Mouse (Mus musculus) right cerebral cortex, adult 18-20 months (tissue): ENCODE results near the gene Creg1.
A peak's percentile ranks its signal among the peaks of the same experiment; 100 is the strongest.
"Not testable (repeated sequence)": the region's sequence is repeated elsewhere in the genome, so short reads cannot be mapped to it uniquely, and the experiment has no call there.

ENCODE experiments used
- DNase-seq: peaks from one replicate; pipeline ENCODE4 v3.0.0; 2022; ENCODE audit warnings: mixed read lengths

The Creg1 gene

GRCm38 (mm10) chr1:165751838-165752237 is 11.7 kb upstream of the Creg1 start:
- DNase-seq, result no peak

- DNase-seq, result no peak
Observed at GRCm38 (mm10) chr1:165754205-165754604, 9.3 kb upstream of the Creg1 start.

DNA sequence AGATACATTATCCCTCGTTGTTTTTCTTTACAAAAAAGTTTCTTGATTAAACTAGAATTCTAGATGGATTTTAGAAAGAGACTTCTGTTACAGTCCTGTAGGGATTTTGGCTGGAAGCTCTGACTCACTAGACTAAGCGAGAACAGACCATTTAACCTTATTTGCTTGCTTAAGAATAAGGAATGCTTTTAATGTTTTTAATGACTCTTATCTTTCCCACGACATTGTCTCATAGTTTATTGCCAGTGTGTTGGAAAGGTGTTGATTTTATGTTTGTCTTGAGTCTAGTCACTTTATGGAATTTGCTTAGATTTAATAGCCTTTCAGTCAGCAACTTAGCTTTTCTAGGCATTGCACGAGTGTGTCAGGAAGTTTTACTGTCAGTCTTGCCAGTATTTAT is 8.4 kb upstream of the Creg1 start:
- DNase-seq, result no peak

- no peak for DNase-seq
Observed at GRCm38 (mm10) chr1:165761522-165762305, 1.8 kb upstream of the Creg1 start.

DNA sequence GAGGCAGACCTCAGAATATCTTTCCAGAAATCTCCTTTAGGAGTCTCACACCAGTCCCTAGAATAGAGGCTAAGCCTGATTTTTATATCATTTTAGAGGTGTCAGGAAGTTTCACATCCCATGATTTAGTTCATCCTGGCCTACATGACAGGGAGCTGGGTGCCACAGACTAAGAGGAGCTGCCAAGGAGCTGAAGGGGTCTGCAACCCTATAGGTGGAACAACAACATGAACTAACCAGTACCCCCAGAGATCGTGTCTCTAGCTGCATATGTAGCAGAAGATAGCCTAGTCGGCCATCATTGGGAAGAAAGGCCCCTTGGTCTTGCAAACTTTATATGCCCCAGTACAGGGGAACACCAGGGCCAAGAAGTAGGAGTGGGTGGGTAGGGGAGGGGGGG is 1.0 kb upstream of the Creg1 start:
- not testable (repeated sequence) for DNase-seq

DNA sequence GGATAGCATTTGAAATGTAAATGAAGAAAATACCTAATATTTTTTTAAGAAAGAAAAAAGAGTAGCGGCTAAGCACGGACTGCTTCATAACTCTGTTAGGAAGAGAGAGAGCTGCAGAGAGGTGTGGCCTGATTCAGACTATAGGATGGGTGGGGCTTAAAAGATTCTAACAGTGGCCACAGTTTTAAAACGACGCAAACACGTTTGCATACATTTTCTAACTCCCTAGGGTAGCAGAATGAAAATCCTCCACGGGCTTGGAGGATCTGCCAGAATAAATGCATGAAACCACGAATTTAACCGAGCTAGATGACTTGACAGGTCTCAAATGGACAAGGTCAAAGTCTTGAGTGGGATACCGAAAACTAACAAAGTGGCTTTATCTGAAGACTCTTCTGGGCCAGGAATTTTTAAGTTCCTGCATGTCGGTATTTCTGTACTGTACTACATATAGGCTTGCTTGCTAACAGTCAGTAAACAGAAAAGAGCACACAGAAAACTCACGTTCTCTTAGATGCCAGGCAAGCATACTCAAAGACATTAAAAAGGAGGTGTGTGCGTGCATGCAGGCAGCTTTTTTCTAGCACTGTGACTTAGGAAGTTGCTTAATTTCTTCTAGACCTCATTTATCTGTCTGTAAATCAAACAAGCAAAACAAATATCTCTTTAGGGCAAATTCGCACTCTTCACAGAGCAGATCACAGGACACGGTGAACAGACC is 472 bp upstream of the Creg1 start:
- no peak for DNase-seq

DNA sequence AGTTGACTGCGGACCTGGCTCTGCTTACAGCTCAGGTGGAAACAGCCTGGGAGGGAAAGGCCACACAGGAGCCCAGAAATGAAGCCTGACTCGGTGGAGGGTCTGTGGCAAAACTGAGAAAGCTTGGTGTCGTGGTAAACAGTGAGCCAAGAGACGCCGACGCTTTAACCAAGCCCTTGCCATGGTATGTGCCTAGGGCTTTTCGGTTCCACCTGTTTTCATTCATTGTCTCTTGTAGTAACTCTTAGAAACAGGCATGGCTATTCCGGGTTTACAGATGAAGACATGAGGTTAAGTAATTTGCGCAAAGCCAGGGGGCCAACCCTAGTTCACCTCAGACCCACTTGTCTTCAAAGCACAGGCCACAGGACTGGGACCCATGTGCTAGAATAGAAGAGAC is 1.0 kb downstream of the Creg1 start:
- DNase-seq, result no peak

DNA sequence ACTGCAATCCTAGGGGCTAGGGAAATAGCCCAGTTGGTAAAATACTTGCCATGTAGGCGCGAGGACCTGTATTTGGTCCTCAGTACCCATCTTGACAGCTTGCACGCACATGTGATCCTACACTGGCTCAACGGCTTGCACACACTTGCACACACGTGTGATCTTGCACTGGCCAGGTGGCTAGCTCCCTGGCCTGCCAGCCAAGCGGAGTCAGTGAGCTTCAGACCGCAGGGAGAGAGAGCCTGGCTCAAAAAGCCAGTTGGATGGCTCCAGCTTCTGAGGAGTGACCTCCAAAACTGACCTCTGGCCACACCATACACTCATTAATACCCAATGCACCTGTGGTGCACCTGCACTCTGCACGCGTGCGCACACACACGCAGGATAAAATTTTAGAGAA is 1.5 kb downstream of the Creg1 start:
- no peak for DNase-seq

DNA sequence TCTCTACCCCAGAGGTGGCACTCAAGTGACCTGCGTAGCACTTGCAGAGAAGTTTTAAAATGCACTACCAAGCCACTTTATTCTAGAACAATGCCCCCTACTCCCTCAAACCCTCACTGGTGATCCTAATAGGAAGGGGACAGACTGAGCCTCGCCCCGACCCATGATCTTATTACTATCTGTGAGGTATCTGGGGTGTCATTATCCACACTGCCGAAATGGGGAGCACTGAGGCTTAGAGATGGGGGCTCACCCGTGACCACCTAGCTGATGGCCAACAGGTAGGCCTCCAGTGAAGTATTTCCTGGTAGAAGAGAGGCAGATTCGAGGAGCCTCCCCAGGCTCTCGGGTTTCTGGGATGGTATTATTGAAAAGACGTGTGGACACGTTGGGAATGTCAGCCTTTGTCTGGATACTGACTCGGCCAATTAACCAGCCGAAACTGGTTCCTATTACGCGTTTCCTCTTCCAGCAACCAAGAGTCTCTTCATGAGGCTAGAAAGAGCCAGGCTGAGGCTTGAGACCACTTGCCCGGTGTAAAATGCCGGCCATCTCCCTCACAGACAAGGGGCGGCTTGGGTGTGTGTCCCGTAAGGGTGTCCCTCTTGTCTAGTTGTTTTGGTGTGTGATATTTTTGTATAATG is 2.2 kb downstream of the Creg1 start:
- no peak for DNase-seq

DNA sequence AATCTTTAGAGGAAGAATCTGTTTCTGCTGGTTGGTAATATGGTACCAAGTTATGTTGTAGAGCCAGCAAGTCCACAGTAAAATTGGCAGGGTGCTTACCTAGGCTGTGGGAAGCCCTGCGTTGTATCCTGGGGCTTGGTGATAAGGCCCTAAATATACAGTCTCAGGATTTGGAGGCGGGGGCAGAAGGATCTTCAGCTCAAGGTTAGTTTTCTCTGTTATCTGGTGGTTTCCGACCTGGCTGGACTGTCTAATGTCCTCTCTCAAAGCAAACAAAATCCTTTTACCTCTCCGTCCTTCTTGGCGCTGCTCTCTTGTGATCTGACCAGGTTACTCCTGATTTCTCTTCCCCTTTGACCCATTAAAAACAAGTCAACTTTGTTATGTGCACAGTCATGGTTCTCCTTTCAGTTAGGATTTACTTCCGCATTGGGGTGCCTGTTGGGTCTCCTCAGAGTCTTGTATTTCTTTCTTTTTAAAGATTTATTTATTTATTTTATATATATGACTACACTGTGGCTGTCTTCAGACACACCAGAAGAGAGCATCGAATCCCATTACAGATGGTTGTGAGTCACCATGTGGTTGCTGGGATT is 2.8 kb downstream of the Creg1 start:
- DNase-seq, result no peak

DNA sequence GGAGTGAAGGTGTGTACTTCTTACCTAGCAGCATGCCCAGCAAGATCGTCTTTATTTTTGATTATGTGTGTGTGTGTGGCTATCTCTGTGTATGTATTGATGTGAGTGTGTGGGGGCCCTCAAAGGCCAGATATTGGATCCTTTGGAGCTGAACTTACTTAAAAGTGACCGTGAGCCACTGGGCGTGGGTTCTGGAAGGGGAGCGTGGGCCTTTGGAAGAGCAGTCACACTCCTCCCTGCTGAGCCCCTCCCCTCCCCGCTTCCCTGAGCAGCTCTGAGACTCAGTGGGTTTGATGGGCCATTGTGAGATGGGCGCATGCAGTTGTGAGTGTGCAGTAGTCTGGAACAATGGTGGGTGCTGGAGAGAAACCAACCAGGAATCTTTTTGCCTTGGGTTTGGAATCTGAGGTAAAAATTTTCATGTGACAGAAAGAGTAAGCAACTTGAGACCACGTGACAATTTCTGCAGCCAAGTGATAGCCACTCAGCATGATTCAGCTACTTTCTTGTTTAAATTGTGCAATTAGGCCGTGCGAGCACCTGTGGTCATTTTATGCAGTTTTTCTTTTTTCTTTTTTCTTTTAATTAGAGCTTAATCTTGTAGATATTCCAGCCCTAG is 5.5 kb downstream of the Creg1 start:
- no peak for DNase-seq

DNA sequence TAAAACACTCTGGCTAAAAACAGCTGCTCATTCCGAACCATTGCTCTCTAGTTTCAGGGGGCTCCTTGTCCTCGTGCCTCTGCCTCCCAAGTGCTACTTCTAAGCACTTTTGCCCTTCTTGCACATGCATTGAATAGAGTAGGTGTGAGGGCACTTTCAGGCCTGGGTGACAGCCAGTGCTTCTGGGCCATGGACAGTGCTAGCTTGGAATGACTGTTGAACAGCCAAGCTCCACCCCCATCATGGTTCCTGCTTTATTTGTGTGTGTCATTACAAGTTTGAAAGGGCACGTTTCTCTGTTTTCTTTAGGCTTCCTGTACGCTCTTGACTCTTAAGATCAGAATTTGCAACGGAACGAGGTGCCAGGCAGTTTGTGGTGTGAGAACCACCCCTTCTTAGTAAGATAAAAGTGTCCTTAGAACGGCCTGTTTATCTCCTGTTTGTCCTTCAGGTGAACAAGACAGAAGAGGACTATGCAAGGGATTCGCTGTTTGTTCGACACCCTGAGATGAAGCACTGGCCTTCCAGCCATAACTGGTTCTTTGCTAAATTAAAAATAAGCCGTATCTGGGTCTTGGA is 6.7 kb downstream of the Creg1 start:
- DNase-seq, result no peak

- DNase-seq, result peak; percentile 60
Observed at GRCm38 (mm10) chr1:165771491-165771897, 7.9 kb downstream of the Creg1 start.

DNA sequence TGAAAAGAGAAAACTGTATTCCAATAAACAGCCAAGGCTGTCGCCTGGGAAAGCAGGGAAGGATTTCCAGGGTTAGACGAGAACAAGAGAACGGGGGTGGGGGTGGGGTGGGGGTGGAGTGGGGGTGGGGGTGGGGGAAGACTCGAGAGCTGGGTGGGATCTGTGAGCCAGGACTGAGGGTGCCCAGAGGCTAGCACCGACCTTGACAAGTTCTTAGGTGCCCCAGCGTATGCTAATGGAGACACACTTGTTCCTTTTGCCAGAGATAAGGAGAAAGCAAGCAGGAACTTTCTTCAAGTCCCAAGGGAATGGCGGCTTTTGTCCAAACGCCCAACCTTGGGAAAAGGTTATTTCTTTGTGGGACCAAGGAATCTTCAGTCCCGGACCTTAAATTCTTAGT is 8.5 kb downstream of the Creg1 start:
- no peak for DNase-seq

- DNase-seq, result peak; percentile 28
Observed at GRCm38 (mm10) chr1:165775518-165776294, 12.2 kb downstream of the Creg1 start.

GRCm38 (mm10) chr1:165779954-165780585 is 16.5 kb downstream of the Creg1 start:
- DNase-seq, result peak; percentile 18

DNA sequence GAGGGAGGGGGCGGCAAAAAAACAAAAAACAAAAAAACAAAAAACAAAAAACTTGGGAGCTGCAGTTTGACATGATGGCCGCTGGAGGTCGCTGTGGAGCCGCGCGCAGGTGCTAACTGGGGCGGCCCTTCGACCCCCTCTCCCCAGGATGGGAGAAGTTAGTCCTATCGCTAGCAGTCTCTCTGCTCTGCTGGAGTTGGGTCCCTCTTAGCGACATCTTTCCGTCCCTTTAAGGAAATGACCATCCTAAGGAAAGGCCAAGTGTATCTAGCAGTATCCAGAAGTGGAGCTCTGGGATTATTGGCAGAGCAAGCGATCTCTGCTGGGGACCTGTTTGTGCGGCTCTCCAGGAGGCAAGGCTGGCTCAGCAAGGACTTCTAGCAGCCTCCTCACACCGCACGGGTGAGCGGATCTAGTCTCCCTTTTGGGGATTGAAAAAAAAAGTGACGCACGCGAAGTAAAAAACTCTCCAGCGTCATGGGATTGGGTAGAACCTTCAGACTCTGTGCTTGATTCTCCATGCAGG is 17.1 kb downstream of the Creg1 start:
- DNase-seq, result no peak

- DNase-seq, result no peak
Observed at GRCm38 (mm10) chr1:165781426-165781825, 17.9 kb downstream of the Creg1 start.

DNA sequence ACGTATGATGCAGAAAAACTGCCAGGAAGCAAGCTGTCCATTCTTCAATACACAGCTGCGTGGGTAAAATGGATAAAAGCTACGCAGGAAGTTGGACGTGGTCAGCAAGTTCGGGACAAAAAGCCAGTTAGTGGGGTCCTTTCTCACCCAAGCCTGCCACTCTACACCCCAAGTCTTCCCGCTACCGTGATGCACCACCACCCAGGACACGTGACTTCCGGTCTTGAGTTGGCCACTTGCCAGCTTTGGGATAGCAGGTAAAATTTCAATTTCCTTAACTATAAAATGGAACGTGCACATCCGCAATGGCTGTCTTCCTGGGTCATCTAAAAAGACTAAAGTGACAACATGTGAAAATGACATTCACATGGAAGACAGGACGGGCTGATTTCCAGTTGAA is 18.4 kb downstream of the Creg1 start:
- DNase-seq, result no peak

DNA sequence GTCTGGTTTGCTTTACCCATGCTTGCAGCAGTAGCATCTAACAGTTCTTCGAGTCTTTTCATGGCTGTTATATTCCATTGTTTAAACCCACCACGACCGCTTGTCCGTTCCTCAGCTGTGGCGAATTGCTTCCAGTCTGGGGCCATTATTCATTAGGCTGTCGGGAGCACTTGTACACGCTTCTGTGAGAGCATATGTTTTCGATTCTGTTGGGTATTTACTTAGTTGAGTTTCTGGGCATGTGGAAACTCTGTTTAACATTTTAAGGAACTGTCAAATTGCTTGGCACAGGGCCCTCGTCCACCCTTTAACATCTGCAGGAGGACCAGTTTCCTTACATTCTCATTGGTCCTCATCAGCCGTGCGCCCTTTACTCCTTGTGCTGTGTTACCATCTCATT is 22.8 kb downstream of the Creg1 start:
- no peak for DNase-seq

DNA sequence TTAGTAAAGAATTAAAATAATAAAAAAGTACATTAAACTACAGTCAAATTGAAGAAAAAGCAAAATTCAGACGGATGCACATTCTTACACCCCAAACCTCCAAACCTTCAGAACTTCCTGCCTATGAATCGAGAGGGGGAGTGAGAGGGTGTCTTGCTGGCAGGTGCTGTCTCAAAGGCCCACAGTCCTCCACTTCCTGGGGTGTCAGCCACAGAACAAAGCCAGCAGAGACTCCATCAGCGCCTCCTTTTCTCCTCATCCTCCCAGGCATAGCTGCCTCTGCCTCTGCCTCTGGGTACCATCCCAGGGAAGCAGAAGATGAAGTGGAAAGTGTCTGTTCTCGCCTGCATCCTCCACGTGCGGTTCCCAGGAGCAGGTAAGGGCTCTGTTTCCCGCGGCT is 25.0 kb downstream of the Creg1 start, which contains the start of gene Cd247:
Cd247 (plus strand) TSS at position 171 of the 400 bp plus-strand sequence.
- no peak for DNase-seq
